Mouse (Mus musculus) spleen, adult 2 months (tissue): ENCODE data around the gene Akap2.

Experiments used
- CTCF ChIP-seq: fragments of 200-500 bp; IDR thresholded peaks from 2 replicates; pipeline ENCODE4 v1.5.1; 2011; ENCODE audit warnings: mild to moderate bottlenecking, inconsistent platforms; ENCODE audit not compliant: insufficient read depth, insufficient read length, insufficient replicate concordance; ENCODE audit errors: extremely low read depth
- POLR2A ChIP-seq: fragments of 200-500 bp; IDR thresholded peaks from 2 replicates; pipeline ENCODE4 v1.6.1; 2011; ENCODE audit warnings: low read depth, low read length, inconsistent platforms

- TF ChIP-seq CTCF (no peak), POLR2A (no peak)
Observed at GRCm38 (mm10) chr4:57860204-57860611, 142.8 kb downstream of the Akap2 start.
